Mouse (Mus musculus) C2C12 (cell line): ENCODE data around the gene Rfc4.

ENCODE experiments used
- CTCF ChIP-seq: IDR thresholded peaks from one replicate; pipeline ENCODE4 v1.5.1; 2011; ENCODE audit not compliant: control insufficient read depth, insufficient read depth, insufficient read length
- MAX ChIP-seq: IDR thresholded peaks from one replicate; pipeline ENCODE4 v1.6.1; 2011; ENCODE audit warnings: mild to moderate bottlenecking, control low read depth
- MYOG ChIP-seq: IDR thresholded peaks from one replicate; pipeline ENCODE4 v1.6.1; 2011; ENCODE audit not compliant: control insufficient read depth, insufficient read length; ENCODE audit errors: extremely low read depth
- USF1 ChIP-seq: IDR thresholded peaks from one replicate; pipeline ENCODE4 v1.6.1; 2011; ENCODE audit warnings: low read depth, mild to moderate bottlenecking, control low read depth, moderate library complexity

- no peak for TF ChIP-seq CTCF
- no peak for TF ChIP-seq USF1
- TF ChIP-seq MAX = no peak
- TF ChIP-seq MYOG = no peak
These were observed 19.4 kb downstream of the Rfc4 start for GRCm38 (mm10) chr16:23107946-23108759.
